Mouse (Mus musculus): ENCODE data around the gene Fdx1. TPM values are rescaled to one million over a fixed set of nuclear protein-coding genes. Genes with fewer than 3 reads are reported as not detected.

Gene Fdx1
- total RNA-seq, 1 experiment: 21.3 TPM

- no peak overlapping the region for H3K27ac ChIP-seq (ENCODE audit: insufficient read depth, low read depth, low read length, poor library complexity, severe bottlenecking)
- H3K9ac ChIP-seq (ENCODE audit: insufficient read depth, low read depth, low read length, poor library complexity, severe bottlenecking): no peak overlapping the region
- H3K4me1 ChIP-seq (ENCODE audit: control insufficient read depth in 2 of 2, insufficient read depth in 2 of 2, low read length in 2 of 2, poor library complexity in 1 of 2): no peaks in the 10 kb centered on the region
- no peaks in the 10 kb centered on the region for H3K36me3 ChIP-seq (ENCODE audit: control insufficient read depth, insufficient read depth, low read length, poor library complexity, severe bottlenecking)
- DNase-seq (ENCODE audit: low read depth, low spot score): no peak
- no peak overlapping the region for H3K4me3 ChIP-seq (ENCODE audit: insufficient read depth in 1 of 2, low read depth in 1 of 2, low read length in 2 of 2, poor library complexity in 1 of 2, severe bottlenecking in 1 of 2)
- no peaks in the 10 kb centered on the region for H3K9me3 ChIP-seq (ENCODE audit: control insufficient read depth, insufficient read depth, low read depth, low read length)
- no peak for TF ChIP-seq MAFK (IDR thresholded peaks at IDR 0.05; ENCODE audit: insufficient read depth, low read depth, low read length)
- no peak for TF ChIP-seq ZC3H11A (IDR thresholded peaks at IDR 0.05; ENCODE audit: borderline replicate concordance, low read depth, low read length)
- no peak for TF ChIP-seq CHD2 (IDR thresholded peaks at IDR 0.05; ENCODE audit: low read depth, low read length)
- TF ChIP-seq HCFC1 (IDR thresholded peaks at IDR 0.05; ENCODE audit: borderline replicate concordance, insufficient read depth, low read length): no peak
- TF ChIP-seq ZNF384 (IDR thresholded peaks at IDR 0.05; ENCODE audit: low read depth, low read length): no peak
- in situ Hi-C loops (cut with MboI; ENCODE audit: low sequenced_read_pairs in 2 of 2, unreplicated experiment in 2 of 2): no loop called here
Measured at GRCm38 (mm10) chr9:51934641-51935040, 28.7 kb downstream of the Fdx1 start.

DNA sequence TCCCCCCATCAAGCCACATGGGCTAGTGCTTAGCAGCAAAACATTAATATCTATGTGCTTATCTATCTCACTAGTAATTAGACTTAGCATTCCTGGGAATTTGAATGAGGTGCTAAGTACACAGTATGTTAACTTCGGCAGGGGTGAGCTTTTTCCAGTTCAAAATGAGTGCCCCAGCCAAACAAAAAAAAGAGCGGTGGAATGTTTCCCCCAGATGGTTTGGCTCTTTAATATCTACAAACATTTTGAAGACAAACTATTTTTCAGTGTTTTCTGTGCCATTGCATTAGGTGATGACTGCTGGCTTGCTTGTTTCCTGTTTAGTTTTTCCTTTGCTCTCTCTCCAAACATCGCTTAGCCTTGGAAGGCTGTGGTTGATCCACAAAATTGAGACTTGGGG is 31.4 kb downstream of the Fdx1 start:
- no peak for TF ChIP-seq ZC3H11A (IDR thresholded peaks at IDR 0.05; ENCODE audit: borderline replicate concordance, low read depth, low read length)
- no peak for TF ChIP-seq HCFC1 (IDR thresholded peaks at IDR 0.05; ENCODE audit: borderline replicate concordance, insufficient read depth, low read length)
- no peak for TF ChIP-seq CHD2 (IDR thresholded peaks at IDR 0.05; ENCODE audit: low read depth, low read length)
- no peak for TF ChIP-seq ZNF384 (IDR thresholded peaks at IDR 0.05; ENCODE audit: low read depth, low read length)
- TF ChIP-seq MAFK (IDR thresholded peaks at IDR 0.05; ENCODE audit: insufficient read depth, low read depth, low read length): no peak

DNA sequence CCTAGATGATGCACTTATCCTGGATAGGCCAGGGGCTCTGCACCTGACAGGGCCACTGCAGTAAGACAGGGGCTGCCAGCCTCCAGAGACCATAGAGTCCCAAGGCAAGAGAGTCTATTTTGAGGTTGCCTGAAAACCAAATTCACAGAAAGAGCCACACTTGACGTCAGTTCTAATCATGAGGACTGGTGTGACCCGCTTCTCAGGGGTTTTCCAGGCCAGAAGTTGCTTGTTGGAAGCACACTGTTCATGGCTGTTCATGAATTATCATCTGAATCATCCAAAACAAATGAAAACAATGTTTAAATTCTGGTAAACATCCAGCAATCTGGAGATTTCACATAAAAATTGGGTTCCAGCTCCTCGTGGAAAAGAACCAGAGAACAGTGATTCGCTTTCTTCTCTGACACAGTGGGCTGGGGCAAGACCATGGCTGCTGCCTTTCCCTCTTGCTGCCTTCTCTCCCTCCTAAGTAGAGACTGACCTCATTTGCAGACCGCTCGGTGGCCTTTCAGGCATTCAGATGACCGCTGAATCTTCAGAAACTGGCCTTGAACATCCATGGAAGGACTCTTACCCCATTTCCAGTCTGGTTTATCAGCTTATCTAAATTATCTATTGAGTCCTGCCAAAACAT is 32.2 kb downstream of the Fdx1 start:
- TF ChIP-seq MAFK (IDR thresholded peaks at IDR 0.05; ENCODE audit: insufficient read depth, low read depth, low read length) (no peak), CHD2 (IDR thresholded peaks at IDR 0.05; ENCODE audit: low read depth, low read length) (no peak), ZNF384 (IDR thresholded peaks at IDR 0.05; ENCODE audit: low read depth, low read length) (no peak), ZC3H11A (IDR thresholded peaks at IDR 0.05; ENCODE audit: borderline replicate concordance, low read depth, low read length) (no peak), HCFC1 (IDR thresholded peaks at IDR 0.05; ENCODE audit: borderline replicate concordance, insufficient read depth, low read length) (no peak)
- Histone ChIP-seq H3K27ac (ENCODE audit: insufficient read depth, low read depth, low read length, poor library complexity, severe bottlenecking) (no peak overlapping the region), H3K4me1 (ENCODE audit: control insufficient read depth in 2 of 2, insufficient read depth in 2 of 2, low read length in 2 of 2, poor library complexity in 1 of 2) (no peaks in the 10 kb centered on the region), H3K9me3 (ENCODE audit: control insufficient read depth, insufficient read depth, low read depth, low read length) (no peaks in the 10 kb centered on the region), H3K36me3 (ENCODE audit: control insufficient read depth, insufficient read depth, low read length, poor library complexity, severe bottlenecking) (no peaks in the 10 kb centered on the region), H3K4me3 (ENCODE audit: insufficient read depth in 1 of 2, low read depth in 1 of 2, low read length in 2 of 2, poor library complexity in 1 of 2, severe bottlenecking in 1 of 2) (no peak overlapping the region), H3K9ac (ENCODE audit: insufficient read depth, low read depth, low read length, poor library complexity, severe bottlenecking) (no peak overlapping the region)
- no peak for DNase-seq (ENCODE audit: low read depth, low spot score)
- in situ Hi-C loops (cut with MboI; ENCODE audit: low sequenced_read_pairs in 2 of 2, unreplicated experiment in 2 of 2): no loop called here

More for the DNA sequence above, 31.4 kb downstream of the Fdx1 start:
- H3K27ac ChIP-seq (ENCODE audit: insufficient read depth, low read depth, low read length, poor library complexity, severe bottlenecking): no peak overlapping the region
- no peaks in the 10 kb centered on the region for H3K36me3 ChIP-seq (ENCODE audit: control insufficient read depth, insufficient read depth, low read length, poor library complexity, severe bottlenecking)
- in situ Hi-C loops (cut with MboI; ENCODE audit: low sequenced_read_pairs in 2 of 2, unreplicated experiment in 2 of 2): no loop called here
- H3K9ac ChIP-seq (ENCODE audit: insufficient read depth, low read depth, low read length, poor library complexity, severe bottlenecking): no peak overlapping the region
- H3K9me3 ChIP-seq (ENCODE audit: control insufficient read depth, insufficient read depth, low read depth, low read length): no peaks in the 10 kb centered on the region
- no peak overlapping the region for H3K4me3 ChIP-seq (ENCODE audit: insufficient read depth in 1 of 2, low read depth in 1 of 2, low read length in 2 of 2, poor library complexity in 1 of 2, severe bottlenecking in 1 of 2)
- no peak for DNase-seq (ENCODE audit: low read depth, low spot score)
- H3K4me1 ChIP-seq (ENCODE audit: control insufficient read depth in 2 of 2, insufficient read depth in 2 of 2, low read length in 2 of 2, poor library complexity in 1 of 2): no peaks in the 10 kb centered on the region

- no peak for DNase-seq (ENCODE audit: low read depth, low spot score)
- in situ Hi-C loops (cut with MboI; ENCODE audit: low sequenced_read_pairs in 2 of 2, unreplicated experiment in 2 of 2): no loop called here
- Histone ChIP-seq H3K27ac (ENCODE audit: insufficient read depth, low read depth, low read length, poor library complexity, severe bottlenecking) (no peak overlapping the region), H3K4me3 (ENCODE audit: insufficient read depth in 1 of 2, low read depth in 1 of 2, low read length in 2 of 2, poor library complexity in 1 of 2, severe bottlenecking in 1 of 2) (no peak overlapping the region), H3K36me3 (ENCODE audit: control insufficient read depth, insufficient read depth, low read length, poor library complexity, severe bottlenecking) (no peaks in the 10 kb centered on the region), H3K4me1 (ENCODE audit: control insufficient read depth in 2 of 2, insufficient read depth in 2 of 2, low read length in 2 of 2, poor library complexity in 1 of 2) (no peaks in the 10 kb centered on the region), H3K9ac (ENCODE audit: insufficient read depth, low read depth, low read length, poor library complexity, severe bottlenecking) (no peak overlapping the region), H3K9me3 (ENCODE audit: control insufficient read depth, insufficient read depth, low read depth, low read length) (no peaks in the 10 kb centered on the region)
- TF ChIP-seq MAFK (IDR thresholded peaks at IDR 0.05; ENCODE audit: insufficient read depth, low read depth, low read length): no peak
- TF ChIP-seq HCFC1 (IDR thresholded peaks at IDR 0.05; ENCODE audit: borderline replicate concordance, insufficient read depth, low read length): no peak
- no peak for TF ChIP-seq ZNF384 (IDR thresholded peaks at IDR 0.05; ENCODE audit: low read depth, low read length)
- TF ChIP-seq ZC3H11A (IDR thresholded peaks at IDR 0.05; ENCODE audit: borderline replicate concordance, low read depth, low read length): no peak
- no peak for TF ChIP-seq CHD2 (IDR thresholded peaks at IDR 0.05; ENCODE audit: low read depth, low read length)
Measured at GRCm38 (mm10) chr9:51929972-51930371, 33.4 kb downstream of the Fdx1 start.

Measured in ES-E14 (cell line).